Mouse (Mus musculus): Measurements from ENCODE around the gene Mrgprg. TPM values are rescaled to one million over a fixed set of nuclear protein-coding genes. Genes with fewer than 3 reads are reported as not detected.

Mrgprg gene
- polyA plus RNA-seq, 1 experiment from 2014 or later: not detected

GRCm38 (mm10) chr7:143752606-143753005 lies 14.2 kb downstream of the Mrgprg start:
- no peaks in the 10 kb centered on the region for H3K9me3 ChIP-seq (replicated peaks)
- H3K9ac ChIP-seq: no peak overlapping the region
- no peak overlapping the region for H3K27ac ChIP-seq
- no peak overlapping the region for H3K4me2 ChIP-seq (replicated peaks)
- ATAC-seq (ENCODE audit: low FRiP score): no peak
- H3K4me3 ChIP-seq: no peak overlapping the region
- H3K4me1 ChIP-seq: peaks cover 27% of the 10 kb centered on the region
- no peaks in the 10 kb centered on the region for H3K36me3 ChIP-seq
- WGBS: 69% methylated on average over 3 of the region's 3 CpGs
- peaks cover 28% of the 10 kb centered on the region for H3K27me3 ChIP-seq

DNA sequence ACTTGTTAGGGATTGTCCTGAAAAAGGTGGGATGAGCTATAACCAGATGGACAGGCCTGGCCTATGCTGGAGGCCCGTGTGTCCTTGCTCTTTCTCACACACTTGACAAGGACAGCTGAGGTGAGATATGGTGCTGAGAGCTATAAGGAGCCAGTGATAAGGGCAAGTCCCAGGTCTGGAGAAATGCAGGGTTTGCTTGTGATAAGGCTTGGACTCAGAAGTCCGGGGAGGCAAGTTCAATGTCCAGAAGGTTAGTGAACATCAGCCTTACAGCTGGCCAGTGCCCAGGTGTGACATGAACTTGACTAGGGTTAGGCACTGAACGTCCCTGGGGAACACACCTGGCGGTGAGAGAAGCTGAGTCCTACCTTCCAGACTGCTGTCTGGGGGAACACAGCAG lies 14.7 kb downstream of the Mrgprg start:
- no peaks in the 10 kb centered on the region for H3K36me3 ChIP-seq
- H3K4me3 ChIP-seq: no peak overlapping the region
- H3K9ac ChIP-seq: no peak overlapping the region
- peaks cover 23% of the 10 kb centered on the region for H3K27me3 ChIP-seq
- H3K9me3 ChIP-seq (replicated peaks): no peaks in the 10 kb centered on the region
- no peak for ATAC-seq (ENCODE audit: low FRiP score)
- H3K27ac ChIP-seq: no peak overlapping the region
- H3K4me2 ChIP-seq (replicated peaks): no peak overlapping the region
- peaks cover 22% of the 10 kb centered on the region for H3K4me1 ChIP-seq
- WGBS: 74% methylated on average over 4 of the region's 4 CpGs

DNA sequence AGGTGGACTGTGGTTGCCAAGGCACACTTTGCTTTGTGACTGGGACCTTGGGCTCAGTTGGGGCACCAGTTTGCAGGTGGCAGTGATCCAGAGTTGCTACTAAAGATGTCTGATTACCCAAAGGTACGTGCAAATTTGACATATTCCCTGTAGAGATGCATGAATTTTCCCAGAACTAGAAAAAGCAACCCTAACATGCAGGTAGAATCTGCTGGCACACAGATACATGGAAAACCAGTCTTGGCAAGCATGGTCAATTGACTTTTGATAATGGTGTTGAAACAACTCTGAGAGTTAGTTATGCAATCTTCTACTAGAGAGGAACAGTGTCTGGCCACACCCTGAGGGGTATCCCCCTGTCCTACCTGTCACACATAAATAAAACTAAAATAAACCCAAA lies 15.4 kb downstream of the Mrgprg start:
- Histone ChIP-seq H3K9ac (no peak overlapping the region), H3K27ac (no peak overlapping the region), H3K9me3 (replicated peaks) (no peaks in the 10 kb centered on the region), H3K4me1 (peaks cover 17% of the 10 kb centered on the region), H3K36me3 (no peaks in the 10 kb centered on the region), H3K4me3 (no peak overlapping the region), H3K4me2 (replicated peaks) (no peak overlapping the region), H3K27me3 (peaks cover 22% of the 10 kb centered on the region)
- WGBS: 78% methylated on average over 1 of the region's 1 CpGs
- ATAC-seq (ENCODE audit: low FRiP score): no peak

DNA sequence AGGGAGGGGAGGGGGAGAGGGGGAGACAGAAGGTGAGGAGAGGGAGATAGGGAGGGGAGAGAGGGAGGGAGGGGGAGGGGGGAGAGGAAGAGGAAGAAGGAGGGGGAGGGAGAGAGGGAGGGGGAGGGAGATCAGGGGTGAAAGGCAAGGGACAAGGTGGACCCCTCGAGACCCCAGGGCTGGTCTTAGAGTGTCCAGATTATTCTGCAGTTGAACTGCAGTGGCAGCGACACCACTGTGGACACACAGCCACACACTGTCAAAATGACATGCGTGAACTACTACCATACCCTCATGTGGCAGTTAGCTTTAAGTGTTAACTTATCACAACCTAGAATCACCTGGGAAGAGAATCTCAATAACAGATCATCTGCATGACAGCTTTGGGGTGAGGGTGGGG lies 17.7 kb downstream of the Mrgprg start:
- Histone ChIP-seq H3K27me3 (no peaks in the 10 kb centered on the region), H3K36me3 (no peaks in the 10 kb centered on the region), H3K27ac (no peak overlapping the region), H3K9me3 (replicated peaks) (no peaks in the 10 kb centered on the region), H3K9ac (no peak overlapping the region), H3K4me2 (replicated peaks) (0 out of 2 replicates have a peak overlapping the region, but pooled peaks have one; percentile 47), H3K4me1 (peaks cover 13% of the 10 kb centered on the region), H3K4me3 (no peak overlapping the region)
- 0 out of 2 replicates have a peak, but pooled peaks have one; percentile 41 for ATAC-seq (ENCODE audit: low FRiP score)
- WGBS: 71% methylated on average over 3 of the region's 3 CpGs

GRCm38 (mm10) chr7:143748041-143748868 lies 18.5 kb downstream of the Mrgprg start:
- H3K4me3 ChIP-seq: peak overlapping the region; percentile 13; the same call in 1 of the 2 replicates
- peak overlapping the region; percentile 57; the same call in 1 of the 2 replicates for H3K27ac ChIP-seq
- no peaks in the 10 kb centered on the region for H3K36me3 ChIP-seq
- peak overlapping the region; percentile 47 for H3K4me2 ChIP-seq (replicated peaks)
- H3K4me1 ChIP-seq: peaks cover 13% of the 10 kb centered on the region
- 3% methylated on average over 16 of the region's 16 CpGs for WGBS
- H3K9ac ChIP-seq: peak overlapping the region; percentile 35; the same call in 1 of the 2 replicates
- H3K9me3 ChIP-seq (replicated peaks): no peaks in the 10 kb centered on the region
- H3K27me3 ChIP-seq: no peaks in the 10 kb centered on the region
- peak; percentile 82 for ATAC-seq (ENCODE audit: low FRiP score)

GRCm38 (mm10) chr7:143740653-143741052 lies 26.1 kb downstream of the Mrgprg start:
- no peaks in the 10 kb centered on the region for H3K9me3 ChIP-seq (replicated peaks)
- WGBS: 17% methylated on average over 2 of the region's 2 CpGs
- H3K27me3 ChIP-seq: 0 out of 2 replicates have a peak, but pooled peaks cover 2% of the 10 kb centered on the region
- peaks cover 29% of the 10 kb centered on the region for H3K4me1 ChIP-seq
- H3K27ac ChIP-seq: 0 out of 2 replicates have a peak overlapping the region, but pooled peaks have one; percentile 31
- no peaks in the 10 kb centered on the region for H3K36me3 ChIP-seq
- peak overlapping the region; percentile 64 for H3K4me3 ChIP-seq
- H3K9ac ChIP-seq: peak overlapping the region; percentile 85
- peak overlapping the region; percentile 73 for H3K4me2 ChIP-seq (replicated peaks)
- peak; percentile 20; the same call in 1 of the 2 replicates for ATAC-seq (ENCODE audit: low FRiP score)

DNA sequence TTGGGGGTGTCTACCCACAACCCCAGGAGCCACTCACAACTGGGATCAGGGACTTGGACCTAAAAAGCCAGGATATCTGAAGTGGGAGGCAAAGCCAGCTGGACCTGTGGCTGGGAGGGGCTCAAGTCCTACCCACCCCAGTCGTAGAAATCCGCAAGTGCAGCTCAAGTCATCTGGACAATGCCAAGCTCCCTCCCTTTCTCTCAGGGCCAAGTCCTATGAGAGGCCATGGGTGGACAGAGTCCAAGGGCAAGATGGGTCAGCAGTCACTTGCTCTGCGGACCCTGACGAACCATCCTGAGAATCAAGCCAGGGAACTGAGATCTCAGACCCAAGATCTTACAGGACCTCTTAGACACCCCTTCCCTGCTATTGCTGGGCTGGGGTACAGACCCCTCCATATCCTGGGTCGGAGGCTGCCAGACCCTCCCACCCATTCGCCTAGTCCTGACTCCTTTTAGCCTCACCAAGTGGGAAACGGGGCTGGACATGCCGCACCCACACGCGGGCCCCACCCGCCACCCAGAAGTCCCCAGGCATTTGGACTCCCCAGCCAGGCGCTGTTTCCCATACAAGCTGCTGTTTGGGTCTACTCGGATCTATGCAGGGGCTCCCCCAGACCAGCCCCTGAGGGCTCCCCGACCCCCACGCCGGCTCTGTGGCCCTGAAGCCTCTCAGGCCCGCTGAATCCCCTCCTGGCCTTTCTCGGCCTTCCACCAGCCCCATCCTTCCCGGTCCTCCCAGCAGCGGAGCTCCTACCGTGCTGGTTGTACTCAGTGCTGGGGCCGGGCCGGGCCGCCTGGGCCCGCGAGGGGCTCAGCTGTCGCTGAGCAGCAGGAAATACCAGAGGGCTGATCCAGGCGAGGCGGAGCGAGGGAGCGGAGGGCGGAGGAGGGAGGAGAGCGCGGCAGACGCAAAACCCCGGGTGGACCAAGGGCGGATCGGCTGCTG lies 27.0 kb downstream of the Mrgprg start:
- peak overlapping the region; percentile 85 for H3K9ac ChIP-seq
- no peaks in the 10 kb centered on the region for H3K9me3 ChIP-seq (replicated peaks)
- H3K27ac ChIP-seq: peak overlapping the region; percentile 71
- no peaks in the 10 kb centered on the region for H3K36me3 ChIP-seq
- H3K4me2 ChIP-seq (replicated peaks): peak overlapping the region; percentile 73
- H3K27me3 ChIP-seq: 0 out of 2 replicates have a peak, but pooled peaks cover 2% of the 10 kb centered on the region
- peak; percentile 88 for ATAC-seq (ENCODE audit: low FRiP score)
- 4% methylated on average over 37 of the region's 38 CpGs for WGBS
- H3K4me3 ChIP-seq: peak overlapping the region; percentile 64
- H3K4me1 ChIP-seq: peaks cover 29% of the 10 kb centered on the region

- peak overlapping the region; percentile 69 for H3K27ac ChIP-seq
- WGBS: 32% methylated on average over 5 of the region's 5 CpGs
- no peaks in the 10 kb centered on the region for H3K36me3 ChIP-seq
- peak overlapping the region; percentile 73 for H3K4me2 ChIP-seq (replicated peaks)
- peak overlapping the region; percentile 64 for H3K4me3 ChIP-seq
- H3K4me1 ChIP-seq: peaks cover 29% of the 10 kb centered on the region
- H3K27me3 ChIP-seq: 0 out of 2 replicates have a peak, but pooled peaks cover 2% of the 10 kb centered on the region
- no peaks in the 10 kb centered on the region for H3K9me3 ChIP-seq (replicated peaks)
- ATAC-seq (ENCODE audit: low FRiP score): peak; percentile 33; the same call in 1 of the 2 replicates
- H3K9ac ChIP-seq: peak overlapping the region; percentile 85
Observed at GRCm38 (mm10) chr7:143738601-143739006, 28.2 kb downstream of the Mrgprg start.

DNA sequence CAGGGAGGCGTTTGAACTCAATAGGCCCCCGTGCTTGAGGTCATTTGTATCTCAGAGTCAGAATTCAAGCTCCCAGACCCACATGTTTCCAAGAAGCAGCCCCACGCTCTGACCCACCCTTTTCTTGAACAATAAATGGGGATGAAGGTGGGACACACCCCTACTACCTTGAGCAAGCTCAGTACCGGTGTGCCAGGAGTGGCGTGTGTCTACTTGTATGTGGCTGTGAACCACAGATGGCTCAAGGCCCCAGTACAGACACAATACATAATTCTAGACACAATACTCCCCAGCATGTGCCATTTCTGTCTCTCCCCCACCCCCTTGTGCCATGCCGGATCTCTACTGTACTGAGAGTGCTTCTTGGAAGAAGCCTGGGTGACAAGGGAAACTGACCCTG lies 28.6 kb downstream of the Mrgprg start:
- H3K9me3 ChIP-seq (replicated peaks): no peaks in the 10 kb centered on the region
- H3K27me3 ChIP-seq: 0 out of 2 replicates have a peak, but pooled peaks cover 2% of the 10 kb centered on the region
- 0 out of 2 replicates have a peak, but pooled peaks have one; percentile 1 for ATAC-seq (ENCODE audit: low FRiP score)
- peak overlapping the region; percentile 69 for H3K27ac ChIP-seq
- peak overlapping the region; percentile 85 for H3K9ac ChIP-seq
- WGBS: 81% methylated on average over 6 of the region's 6 CpGs
- H3K4me3 ChIP-seq: peak overlapping the region; percentile 64
- peaks cover 29% of the 10 kb centered on the region for H3K4me1 ChIP-seq
- no peaks in the 10 kb centered on the region for H3K36me3 ChIP-seq
- H3K4me2 ChIP-seq (replicated peaks): peak overlapping the region; percentile 73

- H3K4me1 ChIP-seq: peaks cover 19% of the 10 kb centered on the region
- no peaks in the 10 kb centered on the region for H3K27me3 ChIP-seq
- H3K4me2 ChIP-seq (replicated peaks): no peak overlapping the region
- no peak overlapping the region for H3K27ac ChIP-seq
- no peaks in the 10 kb centered on the region for H3K9me3 ChIP-seq (replicated peaks)
- no peak for ATAC-seq (ENCODE audit: low FRiP score)
- H3K36me3 ChIP-seq: no peaks in the 10 kb centered on the region
- H3K9ac ChIP-seq: no peak overlapping the region
- WGBS: 87% methylated on average over 4 of the region's 4 CpGs
- H3K4me3 ChIP-seq: no peak overlapping the region
Observed at GRCm38 (mm10) chr7:143733746-143734145, 33.0 kb downstream of the Mrgprg start.

DNA sequence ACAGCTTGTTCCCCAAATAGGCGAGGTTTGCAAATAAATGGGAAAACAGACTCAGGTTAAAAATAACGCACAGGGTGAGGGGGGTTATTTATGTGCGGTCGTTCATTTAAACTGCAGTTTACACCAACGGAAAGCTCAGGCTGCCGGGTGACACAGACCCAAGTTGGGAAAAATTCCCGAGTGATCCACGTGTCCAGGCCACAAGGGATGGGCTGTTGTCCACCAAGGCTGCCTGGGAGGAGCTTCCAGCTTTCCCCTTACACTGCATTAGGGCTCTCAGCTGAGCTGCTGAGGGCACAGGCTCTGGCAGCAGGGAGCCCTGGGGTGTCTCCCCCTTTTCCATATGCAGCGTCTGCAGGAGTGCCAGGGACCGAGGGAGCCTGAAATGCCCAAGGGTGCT lies 36.9 kb downstream of the Mrgprg start:
- no peak overlapping the region for H3K9ac ChIP-seq
- no peak overlapping the region for H3K4me3 ChIP-seq
- ATAC-seq (ENCODE audit: low FRiP score): no peak
- H3K27me3 ChIP-seq: no peaks in the 10 kb centered on the region
- H3K36me3 ChIP-seq: no peaks in the 10 kb centered on the region
- no peak overlapping the region for H3K4me2 ChIP-seq (replicated peaks)
- H3K9me3 ChIP-seq (replicated peaks): no peaks in the 10 kb centered on the region
- peaks cover 12% of the 10 kb centered on the region for H3K4me1 ChIP-seq
- no peak overlapping the region for H3K27ac ChIP-seq
- WGBS: 85% methylated on average over 10 of the region's 10 CpGs

- Histone ChIP-seq H3K9me3 (replicated peaks) (no peaks in the 10 kb centered on the region), H3K9ac (no peak overlapping the region), H3K4me1 (peaks cover 16% of the 10 kb centered on the region), H3K27ac (no peak overlapping the region), H3K4me3 (no peak overlapping the region), H3K36me3 (no peaks in the 10 kb centered on the region), H3K4me2 (replicated peaks) (no peak overlapping the region), H3K27me3 (no peaks in the 10 kb centered on the region)
- 69% methylated on average over 4 of the region's 4 CpGs for WGBS
- no peak for ATAC-seq (ENCODE audit: low FRiP score)
Observed at GRCm38 (mm10) chr7:143726396-143726795, 40.4 kb downstream of the Mrgprg start.
